Mouse (Mus musculus) ES-E14 (cell line): ENCODE results near the gene Fbxl19.

ENCODE experiments used
- HCFC1 ChIP-seq: IDR thresholded peaks from 2 replicates; pipeline ENCODE4 v1.6.1; 2012; ENCODE audit warnings: low read length, inconsistent platforms, borderline replicate concordance; ENCODE audit not compliant: insufficient read depth
- ZNF384 ChIP-seq: IDR thresholded peaks from 2 replicates; pipeline ENCODE4 v1.6.1; 2012; ENCODE audit warnings: low read depth, low read length, inconsistent platforms

DNA sequence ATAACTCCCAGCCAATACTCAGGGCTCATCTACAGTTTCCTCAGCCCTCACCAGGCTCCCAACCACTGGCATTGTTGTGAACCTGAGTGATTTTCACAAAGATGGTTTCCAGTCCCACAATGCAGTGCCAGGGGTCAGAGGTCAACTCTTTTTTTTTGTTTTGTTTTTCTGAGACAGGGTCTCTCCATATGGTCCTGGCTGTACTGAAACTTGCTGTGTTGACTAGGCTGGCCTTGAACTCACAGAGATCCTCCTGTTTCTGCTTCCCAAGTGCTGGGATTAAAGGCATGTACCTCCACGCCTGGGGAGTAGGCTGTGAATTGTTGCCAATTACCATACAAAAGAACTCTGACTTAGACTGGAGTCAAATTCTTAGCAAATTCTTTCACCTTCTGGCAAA is 65.5 kb downstream of the Fbxl19 start:
- TF ChIP-seq ZNF384 (no peak), HCFC1 (no peak)
